Mouse (Mus musculus): ENCODE measurements at regions not wholly inside any gene's neighbourhood (a gene's known extent, or its start where the extent isn't known, plus 50 kb on each side); places are given as distances from the start of the nearest gene placed in this dataset.

DNA sequence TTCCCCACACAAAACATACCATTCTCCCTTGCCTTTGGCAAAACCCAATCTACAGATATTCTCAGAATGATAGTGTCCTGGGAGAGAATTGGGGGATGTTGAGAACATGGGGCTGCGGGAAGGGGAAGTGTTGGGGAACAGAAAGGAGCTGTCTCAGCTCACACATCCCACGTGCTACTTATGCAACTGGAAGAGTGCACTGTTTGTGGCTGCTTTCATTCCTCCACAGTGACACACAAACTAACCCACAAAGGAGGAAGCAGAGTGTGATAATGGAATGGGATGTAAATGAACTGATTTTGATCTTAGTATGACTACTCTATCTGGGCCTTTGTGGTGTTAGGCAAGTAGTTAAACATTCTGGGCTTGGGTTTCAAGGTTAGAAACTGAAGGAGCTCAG lies 317.3 kb upstream of the Epha4 start:
- Histone ChIP-seq H3K36me3 (no peaks in the 10 kb centered on the region), H3K27ac (no peak overlapping the region), H3K27me3 (replicated peaks) (no peaks in the 10 kb centered on the region), H3K4me2 (no peak overlapping the region), H3K9ac (no peak overlapping the region), H3K9me3 (no peaks in the 10 kb centered on the region), H3K4me3 (replicated peaks) (no peak overlapping the region), H3K4me1 (no peaks in the 10 kb centered on the region)
- ATAC-seq (ENCODE audit: insufficient read depth, low FRiP score, low read depth), result no peak
- WGBS, result 45% methylated on average over 2 of the region's 2 CpGs

DNA sequence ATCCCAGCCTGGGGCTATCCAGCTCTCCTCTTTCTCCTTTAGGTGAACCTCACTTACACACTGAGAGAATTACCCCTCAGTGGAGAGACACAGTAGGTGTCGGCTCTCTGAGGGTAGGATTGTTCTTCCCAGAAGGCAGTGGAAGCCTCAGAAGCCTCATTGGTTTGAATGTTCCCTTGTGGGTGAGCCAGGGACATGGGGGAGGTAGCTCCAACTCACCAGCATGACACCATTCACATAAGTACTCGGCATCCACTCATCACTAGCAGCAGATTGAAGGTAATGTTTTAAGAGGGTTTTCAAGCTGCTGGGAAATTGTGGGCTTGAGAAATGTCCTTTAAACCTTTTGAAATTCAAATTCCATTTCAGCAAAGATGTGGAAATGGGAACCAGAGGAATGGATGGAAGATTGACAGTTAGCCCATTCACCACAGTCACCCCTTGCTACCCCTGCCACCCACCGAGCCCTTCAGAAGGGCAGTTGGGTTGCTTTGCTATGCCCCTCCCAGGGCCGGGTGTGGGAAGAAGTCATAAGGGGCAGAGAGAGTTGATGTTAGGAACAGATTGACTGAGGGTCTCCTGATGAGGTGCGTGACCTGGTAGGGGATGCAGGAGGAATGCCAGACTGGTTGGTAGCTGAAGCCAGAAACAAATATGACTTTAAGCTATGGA lies 310.0 kb upstream of the Epha4 start:
- 53% methylated on average over 5 of the region's 5 CpGs for WGBS
- H3K27ac ChIP-seq, result no peak overlapping the region
- no peaks in the 10 kb centered on the region for H3K36me3 ChIP-seq
- H3K9ac ChIP-seq, result no peak overlapping the region
- no peaks in the 10 kb centered on the region for H3K27me3 ChIP-seq (replicated peaks)
- no peaks in the 10 kb centered on the region for H3K9me3 ChIP-seq
- no peak overlapping the region for H3K4me2 ChIP-seq
- H3K4me1 ChIP-seq, result 0 out of 2 replicates have a peak, but pooled peaks cover 5% of the 10 kb centered on the region
- ATAC-seq (ENCODE audit: insufficient read depth, low FRiP score, low read depth), result no peak
- H3K4me3 ChIP-seq (replicated peaks), result no peak overlapping the region

DNA sequence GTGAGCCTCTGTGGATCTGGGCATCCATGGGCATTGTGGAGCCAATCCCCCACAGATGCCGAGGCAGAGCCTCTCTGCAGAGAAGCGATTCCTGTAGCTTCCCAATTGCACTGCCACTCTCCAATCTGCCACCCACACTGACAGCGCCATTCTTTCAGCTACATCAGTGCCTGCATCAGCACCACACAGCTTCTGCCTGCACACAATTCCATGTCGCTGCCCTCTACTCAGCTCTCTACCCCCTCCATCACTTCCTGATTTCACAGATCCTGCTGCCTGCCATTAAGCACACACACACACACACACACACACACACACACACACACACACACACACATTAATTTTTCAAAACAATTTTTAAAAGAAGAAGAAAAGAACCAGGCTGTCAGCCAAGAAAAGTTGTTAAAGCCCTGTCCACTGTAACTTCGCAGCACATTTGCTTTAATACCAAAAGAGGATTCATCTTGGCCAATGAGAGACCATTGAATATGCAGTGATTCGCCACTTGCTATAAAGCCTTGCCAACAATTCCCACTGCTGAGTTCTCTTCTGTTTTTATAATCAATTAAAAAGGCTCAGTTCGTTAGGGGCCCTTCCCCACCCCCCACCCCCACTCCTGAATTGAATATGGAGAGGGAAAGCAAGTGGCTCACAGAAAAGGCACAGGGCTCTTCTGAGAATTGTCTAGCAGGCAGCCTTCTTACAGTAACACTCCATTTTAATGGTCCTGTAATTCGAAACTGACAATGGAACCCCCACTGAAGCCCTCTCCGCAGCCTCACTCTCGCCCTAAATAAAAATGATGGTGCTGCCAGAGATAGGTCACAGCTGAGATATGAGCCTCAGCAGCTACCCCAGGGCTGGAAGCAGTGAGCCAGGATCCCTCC lies 309.2 kb upstream of the Epha4 start:
- WGBS, result 35% methylated on average over 10 of the region's 10 CpGs
- Histone ChIP-seq H3K4me3 (replicated peaks) (no peak overlapping the region), H3K36me3 (no peaks in the 10 kb centered on the region), H3K27ac (no peak overlapping the region), H3K4me1 (0 out of 2 replicates have a peak, but pooled peaks cover 5% of the 10 kb centered on the region), H3K27me3 (replicated peaks) (no peaks in the 10 kb centered on the region), H3K4me2 (no peak overlapping the region), H3K9ac (no peak overlapping the region), H3K9me3 (no peaks in the 10 kb centered on the region)
- ATAC-seq (ENCODE audit: insufficient read depth, low FRiP score, low read depth), result no peak

DNA sequence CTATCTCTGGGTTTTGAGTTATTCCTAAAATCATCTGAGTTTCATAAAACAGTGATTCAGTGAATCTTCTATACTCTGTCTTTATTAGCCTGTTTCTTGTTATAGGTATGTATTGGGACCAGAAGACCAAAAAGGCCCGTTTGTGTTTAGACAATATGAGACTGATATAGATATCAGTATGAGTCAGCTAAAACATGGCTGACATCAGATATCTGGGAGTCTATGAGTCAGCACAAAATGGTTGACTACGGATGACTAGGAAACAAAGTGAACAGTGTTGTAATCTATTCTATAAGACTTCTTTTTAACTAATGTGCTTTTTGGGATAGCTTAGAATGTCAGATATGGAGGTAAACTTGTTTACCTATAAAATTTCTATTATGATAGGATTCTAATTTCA lies 305.2 kb upstream of the Epha4 start:
- H3K36me3 ChIP-seq, result no peaks in the 10 kb centered on the region
- no peaks in the 10 kb centered on the region for H3K9me3 ChIP-seq
- H3K4me1 ChIP-seq, result 0 out of 2 replicates have a peak, but pooled peaks cover 5% of the 10 kb centered on the region
- H3K27ac ChIP-seq, result no peak overlapping the region
- H3K4me3 ChIP-seq (replicated peaks), result no peak overlapping the region
- no peak overlapping the region for H3K4me2 ChIP-seq
- H3K27me3 ChIP-seq (replicated peaks), result no peaks in the 10 kb centered on the region
- no peak overlapping the region for H3K9ac ChIP-seq
- 70% methylated on average over 2 of the region's 2 CpGs for WGBS
- ATAC-seq (ENCODE audit: insufficient read depth, low FRiP score, low read depth), result no peak

DNA sequence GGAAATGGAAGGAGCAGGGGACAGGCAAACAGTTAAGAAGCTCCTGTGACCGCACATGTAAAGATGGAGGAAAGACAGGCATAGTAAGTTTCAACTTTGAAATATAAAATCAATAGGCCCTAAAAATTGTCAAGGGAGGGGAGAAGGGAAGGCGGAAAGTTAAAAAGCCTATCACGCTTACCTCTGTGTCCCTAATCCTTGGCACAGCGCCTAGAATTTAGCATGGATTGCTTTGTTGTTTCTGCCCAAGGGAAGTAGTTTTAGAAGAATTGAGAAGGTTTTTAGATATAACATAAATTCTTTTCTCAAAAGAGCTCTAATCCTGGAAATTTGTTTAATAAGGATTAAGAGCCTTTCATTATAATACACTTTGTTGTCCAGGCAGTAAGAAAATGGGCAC lies 300.6 kb upstream of the Epha4 start:
- H3K4me3 ChIP-seq (replicated peaks), result no peak overlapping the region
- H3K36me3 ChIP-seq, result no peaks in the 10 kb centered on the region
- WGBS, result 72% methylated on average over 4 of the region's 4 CpGs
- H3K9ac ChIP-seq, result no peak overlapping the region
- no peak overlapping the region for H3K27ac ChIP-seq
- no peak overlapping the region for H3K4me2 ChIP-seq
- no peaks in the 10 kb centered on the region for H3K27me3 ChIP-seq (replicated peaks)
- ATAC-seq (ENCODE audit: insufficient read depth, low FRiP score, low read depth), result no peak
- no peaks in the 10 kb centered on the region for H3K4me1 ChIP-seq
- no peaks in the 10 kb centered on the region for H3K9me3 ChIP-seq

DNA sequence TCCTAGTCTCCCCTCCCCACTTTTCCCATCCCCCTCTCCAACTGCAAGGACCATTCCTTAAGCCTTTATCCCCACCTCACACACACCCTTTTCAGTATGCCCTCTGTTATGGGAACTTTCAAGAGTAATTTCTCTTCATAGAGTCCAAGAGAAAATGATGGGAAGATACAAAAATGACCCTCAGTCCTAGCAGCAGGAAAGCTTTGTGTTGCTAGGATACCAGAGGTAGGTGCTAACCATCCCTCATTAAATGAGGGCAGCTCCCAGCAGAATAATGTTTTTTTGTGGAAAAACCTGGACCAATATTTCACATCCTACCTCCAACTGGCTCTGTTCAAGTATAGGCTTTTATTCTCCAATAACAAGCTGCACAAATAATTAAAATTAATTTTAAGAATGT lies 296.7 kb upstream of the Epha4 start:
- Histone ChIP-seq H3K4me3 (replicated peaks) (no peak overlapping the region), H3K27ac (no peak overlapping the region), H3K36me3 (no peaks in the 10 kb centered on the region), H3K4me2 (no peak overlapping the region), H3K4me1 (no peaks in the 10 kb centered on the region), H3K9me3 (no peaks in the 10 kb centered on the region), H3K9ac (no peak overlapping the region), H3K27me3 (replicated peaks) (no peaks in the 10 kb centered on the region)
- no peak for ATAC-seq (ENCODE audit: insufficient read depth, low FRiP score, low read depth)

DNA sequence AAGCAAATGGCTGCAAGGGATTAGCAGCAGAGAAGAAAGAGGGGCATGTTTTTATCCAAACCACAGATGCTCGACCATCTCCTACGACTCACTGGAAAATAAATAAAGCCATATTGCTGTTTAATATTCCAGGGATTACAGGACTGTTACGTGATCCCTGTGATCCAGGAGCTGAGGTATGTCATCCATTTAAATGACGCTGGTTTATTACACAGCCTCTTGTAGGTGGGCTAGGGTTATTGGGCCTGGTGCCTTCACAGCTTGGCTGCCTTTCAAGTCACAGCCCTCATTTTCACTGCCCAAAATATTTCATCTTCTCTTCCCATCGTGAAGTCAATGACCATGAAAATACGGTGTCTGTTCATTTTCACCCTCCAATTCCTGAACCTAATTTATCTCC lies 276.1 kb upstream of the Epha4 start:
- Histone ChIP-seq H3K27me3 (replicated peaks) (no peaks in the 10 kb centered on the region), H3K9me3 (no peaks in the 10 kb centered on the region), H3K27ac (no peak overlapping the region), H3K9ac (no peak overlapping the region), H3K4me3 (replicated peaks) (no peak overlapping the region), H3K4me2 (no peak overlapping the region), H3K36me3 (no peaks in the 10 kb centered on the region), H3K4me1 (no peaks in the 10 kb centered on the region)
- ATAC-seq (ENCODE audit: insufficient read depth, low FRiP score, low read depth), result no peak
- WGBS, result 41% methylated on average over 6 of the region's 6 CpGs

DNA sequence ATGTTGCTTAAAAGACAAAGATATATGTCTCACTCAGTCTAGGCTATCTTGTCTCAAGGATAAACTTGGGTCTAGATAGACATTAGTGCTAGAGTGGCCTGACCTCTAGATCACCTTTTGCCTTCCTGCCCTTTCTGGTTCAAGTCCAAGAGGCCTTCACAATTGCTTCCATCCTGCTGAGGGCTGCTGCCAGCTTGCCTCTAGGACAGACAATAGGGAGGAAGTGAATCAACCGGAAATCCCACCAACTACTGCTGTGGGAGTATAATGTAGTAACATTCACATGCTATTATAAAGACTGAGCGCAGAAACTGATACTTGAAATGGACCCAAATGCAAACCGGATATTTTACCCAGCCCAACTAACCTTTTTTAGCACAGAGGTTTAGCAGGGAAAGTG lies 239.4 kb upstream of the Epha4 start:
- Histone ChIP-seq H3K4me3 (replicated peaks) (no peak overlapping the region), H3K27me3 (replicated peaks) (no peaks in the 10 kb centered on the region), H3K4me2 (no peak overlapping the region), H3K9ac (no peak overlapping the region), H3K4me1 (no peaks in the 10 kb centered on the region), H3K9me3 (no peaks in the 10 kb centered on the region), H3K36me3 (no peaks in the 10 kb centered on the region), H3K27ac (no peak overlapping the region)
- ATAC-seq (ENCODE audit: insufficient read depth, low FRiP score, low read depth), result no peak
- WGBS, result 85% methylated on average over 3 of the region's 3 CpGs

DNA sequence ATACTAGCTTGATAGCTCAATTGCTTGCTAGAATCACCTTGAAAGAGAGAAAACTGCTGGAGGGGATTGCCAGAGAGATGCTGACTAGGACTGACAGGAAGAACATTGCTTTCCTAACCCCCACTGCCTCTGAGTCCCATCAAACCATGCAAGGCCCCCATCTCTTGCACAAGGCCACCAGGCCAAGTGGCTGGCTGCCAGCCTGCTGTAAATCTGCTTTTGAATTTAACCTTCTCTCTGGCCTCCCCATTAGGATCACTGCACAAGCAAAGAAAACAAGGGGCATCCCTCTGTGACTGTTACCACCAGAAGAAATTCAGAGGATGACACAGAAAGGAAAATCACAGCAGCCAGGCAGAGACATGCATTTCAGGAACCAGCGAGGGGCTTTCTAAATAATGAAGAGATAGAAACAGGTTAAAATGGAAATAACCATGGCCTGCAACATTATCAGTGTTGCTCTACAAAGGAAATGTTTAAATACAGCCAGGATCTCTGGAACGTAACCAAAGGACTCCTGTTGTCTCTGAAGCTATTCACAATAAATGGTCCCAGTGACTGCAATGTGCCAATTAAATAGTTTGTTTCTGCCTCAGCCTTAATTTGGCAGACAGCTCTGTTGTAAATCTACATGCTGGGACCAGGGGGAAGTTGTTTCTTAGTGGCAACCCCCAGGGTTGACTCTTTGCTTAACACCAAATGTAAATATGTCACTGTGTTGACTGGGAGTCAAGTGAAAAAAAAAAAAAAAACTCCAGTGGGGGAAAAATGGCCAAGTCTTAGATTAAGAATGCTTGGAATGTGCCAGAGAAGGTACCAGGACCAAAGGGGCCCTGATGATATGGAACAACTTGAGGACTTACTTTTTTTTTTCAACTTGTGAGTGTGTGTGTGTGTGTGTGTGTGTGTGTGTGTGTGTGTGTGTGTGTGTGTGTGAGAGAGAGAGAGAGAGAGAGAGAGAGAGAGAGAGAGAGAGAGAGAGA lies 233.9 kb upstream of the Epha4 start:
- 50% methylated on average over 2 of the region's 2 CpGs for WGBS
- no peaks in the 10 kb centered on the region for H3K36me3 ChIP-seq
- no peaks in the 10 kb centered on the region for H3K9me3 ChIP-seq
- no peak overlapping the region for H3K27ac ChIP-seq
- H3K4me2 ChIP-seq, result no peak overlapping the region
- no peak overlapping the region for H3K4me3 ChIP-seq (replicated peaks)
- H3K27me3 ChIP-seq (replicated peaks), result no peaks in the 10 kb centered on the region
- no peaks in the 10 kb centered on the region for H3K4me1 ChIP-seq
- ATAC-seq (ENCODE audit: insufficient read depth, low FRiP score, low read depth), result no peak
- no peak overlapping the region for H3K9ac ChIP-seq

DNA sequence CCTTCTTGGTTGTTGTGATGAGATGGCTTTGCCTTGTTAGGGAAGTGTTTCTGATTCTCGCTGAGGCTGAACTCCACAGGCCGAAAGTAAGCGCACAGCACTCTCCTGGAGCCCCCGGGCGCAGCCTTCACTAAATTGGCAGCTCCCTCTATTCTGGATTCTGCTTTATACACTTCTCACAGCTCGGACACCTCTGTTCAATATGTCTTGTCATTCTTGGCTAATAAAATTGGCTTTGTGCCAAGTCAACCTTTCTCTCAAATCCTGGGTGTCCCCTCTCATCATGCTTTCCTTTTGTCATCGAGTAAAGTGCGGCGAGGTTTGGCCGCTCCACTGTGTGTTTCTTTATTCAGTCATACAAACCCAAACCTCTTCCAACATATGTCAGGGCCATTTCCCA lies 217.2 kb upstream of the Epha4 start:
- ATAC-seq (ENCODE audit: insufficient read depth, low FRiP score, low read depth), result no peak
- Histone ChIP-seq H3K9me3 (no peaks in the 10 kb centered on the region), H3K27me3 (replicated peaks) (no peaks in the 10 kb centered on the region), H3K4me1 (no peaks in the 10 kb centered on the region), H3K4me3 (replicated peaks) (no peak overlapping the region), H3K36me3 (no peaks in the 10 kb centered on the region), H3K27ac (no peak overlapping the region), H3K9ac (no peak overlapping the region), H3K4me2 (no peak overlapping the region)
- WGBS, result 81% methylated on average over 10 of the region's 10 CpGs

DNA sequence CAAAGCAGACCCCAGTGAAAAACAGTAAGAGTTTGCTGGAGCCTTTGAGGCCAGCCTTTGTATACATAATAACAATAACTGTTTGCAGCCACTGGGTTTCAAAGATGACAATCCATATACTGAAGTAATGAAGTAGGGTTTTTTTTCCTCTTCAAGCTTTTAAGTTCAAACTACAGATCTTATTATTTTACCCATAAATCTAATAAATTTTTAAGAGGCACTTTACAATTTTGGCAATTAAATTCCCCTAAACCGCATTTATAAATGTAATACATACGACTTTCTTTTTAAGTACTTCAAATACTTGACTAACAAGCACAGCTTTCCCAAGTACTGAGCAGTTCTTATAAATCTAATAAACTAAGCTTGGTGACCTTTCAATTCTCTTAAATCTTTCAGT lies 212.7 kb upstream of the Epha4 start:
- Histone ChIP-seq H3K9me3 (no peaks in the 10 kb centered on the region), H3K4me1 (no peaks in the 10 kb centered on the region), H3K9ac (no peak overlapping the region), H3K27ac (no peak overlapping the region), H3K4me2 (no peak overlapping the region), H3K4me3 (replicated peaks) (no peak overlapping the region), H3K36me3 (no peaks in the 10 kb centered on the region), H3K27me3 (replicated peaks) (no peaks in the 10 kb centered on the region)
- ATAC-seq (ENCODE audit: insufficient read depth, low FRiP score, low read depth), result no peak
- WGBS, result 69% methylated on average over 2 of the region's 2 CpGs

DNA sequence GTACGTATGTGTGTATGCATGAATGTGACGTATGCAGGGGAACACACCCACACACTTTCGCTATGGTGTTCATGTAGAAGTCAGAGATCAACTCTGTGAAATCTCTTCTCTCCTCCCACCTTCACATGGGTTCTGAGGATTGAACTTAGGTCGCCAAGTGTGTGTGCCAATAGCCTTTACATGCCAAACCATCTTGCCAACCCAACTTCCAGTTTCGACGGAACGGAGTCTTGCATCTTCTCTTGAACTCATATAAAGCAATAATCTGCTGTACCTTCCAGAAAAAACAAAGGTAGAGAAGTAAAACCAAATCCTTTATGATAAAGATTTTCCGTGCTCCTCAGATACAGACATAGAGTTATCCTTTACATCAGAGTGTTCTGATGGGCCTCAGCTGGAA lies 208.4 kb upstream of the Epha4 start:
- no peaks in the 10 kb centered on the region for H3K36me3 ChIP-seq
- no peak overlapping the region for H3K4me2 ChIP-seq
- H3K27me3 ChIP-seq (replicated peaks), result no peaks in the 10 kb centered on the region
- no peaks in the 10 kb centered on the region for H3K4me1 ChIP-seq
- no peak overlapping the region for H3K9ac ChIP-seq
- H3K27ac ChIP-seq, result no peak overlapping the region
- H3K9me3 ChIP-seq, result no peaks in the 10 kb centered on the region
- no peak for ATAC-seq (ENCODE audit: insufficient read depth, low FRiP score, low read depth)
- 91% methylated on average over 8 of the region's 8 CpGs for WGBS
- no peak overlapping the region for H3K4me3 ChIP-seq (replicated peaks)
